Mouse (Mus musculus): ENCODE measurements around the gene Elmod3.

Gene Elmod3

GRCm38 (mm10) chr6:72597956-72598753 is at the start of gene Elmod3, which contains the start of gene Retsat:
Elmod3 (minus strand) TSS chr6:72598413.
Retsat (plus strand) TSS chr6:72598475.
- DNase-seq: peak; percentile 84 to 90

- peak; percentile 40 to 54 for DNase-seq
Measured at GRCm38 (mm10) chr6:72647383-72647820, 49.2 kb upstream of the Elmod3 start.

- DNase-seq: no peak
Measured at GRCm38 (mm10) chr6:72645364-72645763, 47.2 kb upstream of the Elmod3 start.

DNA sequence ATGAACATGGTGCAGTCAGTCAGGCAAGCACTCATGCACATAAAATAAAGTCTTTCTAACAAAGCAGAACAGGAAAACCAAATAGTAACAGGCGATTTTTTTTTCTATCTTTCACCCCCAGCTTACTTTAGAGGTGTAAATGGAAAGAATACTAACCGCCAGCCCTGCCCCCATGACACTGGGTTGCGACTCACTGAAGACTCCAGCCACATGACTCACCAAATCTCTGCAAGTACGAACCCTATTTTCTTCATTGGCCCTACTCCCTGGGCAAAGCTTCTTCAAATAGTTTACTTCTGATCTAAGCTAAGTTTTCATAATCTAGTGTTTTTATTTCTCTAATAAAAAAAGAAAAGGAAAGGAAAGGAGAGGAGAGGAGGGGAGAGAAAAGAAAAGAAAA is 46.4 kb upstream of the Elmod3 start:
- DNase-seq: no peak

DNA sequence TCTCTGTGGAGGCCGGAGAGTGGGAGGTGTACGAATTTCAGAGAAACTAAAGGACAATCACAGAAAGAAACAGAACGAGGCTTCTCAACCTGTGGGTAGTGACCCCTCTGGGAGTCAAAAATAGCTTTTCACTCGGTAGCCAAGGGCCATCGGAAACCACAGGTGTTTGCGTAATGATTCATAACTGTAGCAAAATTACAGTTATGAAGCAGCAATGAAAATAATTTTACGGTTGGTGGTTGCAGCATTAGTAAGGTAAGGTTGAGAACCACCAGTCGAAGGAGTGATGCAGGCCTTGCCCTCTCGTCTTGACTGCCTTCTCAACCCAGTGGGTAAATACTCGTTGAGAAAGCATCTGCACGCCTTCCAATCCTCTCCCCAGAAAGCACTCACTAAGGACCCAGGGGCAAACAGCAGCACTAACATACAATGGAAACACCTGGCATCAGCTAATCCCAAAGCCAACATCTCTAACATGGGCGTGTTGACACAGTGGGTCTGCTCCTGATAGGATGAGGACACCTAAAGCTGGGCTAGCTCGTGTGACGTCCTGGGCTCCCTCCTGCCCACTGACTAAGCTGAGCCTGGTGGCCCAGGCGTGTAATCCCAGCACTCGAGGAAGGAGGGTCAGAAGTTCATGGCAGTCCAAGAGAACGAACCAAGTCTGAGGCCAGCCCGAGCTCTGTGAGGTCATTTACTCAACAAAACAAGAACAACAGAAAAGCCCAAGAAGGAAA is 43.2 kb upstream of the Elmod3 start:
- no peak for DNase-seq

DNA sequence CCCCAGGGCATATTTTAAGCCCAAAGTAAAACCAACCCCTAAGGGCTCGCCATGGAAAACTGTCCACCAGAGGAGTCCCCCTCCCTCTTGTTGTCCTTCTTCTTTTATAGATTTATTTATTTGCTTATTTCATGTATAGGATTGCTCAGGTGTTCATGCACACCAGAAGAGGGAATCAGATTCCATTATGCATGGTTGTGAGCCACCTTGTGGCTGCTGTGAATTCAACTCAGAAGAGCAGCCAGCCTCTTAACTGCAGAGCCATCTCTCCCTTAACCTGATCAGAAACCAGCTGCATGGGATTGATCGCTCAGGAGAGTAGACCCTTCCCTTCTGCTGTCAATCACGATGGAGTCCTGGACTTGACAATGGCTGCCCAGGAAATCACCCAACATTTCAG is 38.7 kb upstream of the Elmod3 start:
- no peak for DNase-seq

- DNase-seq: peak in 1 of 2 experiments; percentile 31
Measured at GRCm38 (mm10) chr6:72635760-72636431, 37.7 kb upstream of the Elmod3 start.

DNA sequence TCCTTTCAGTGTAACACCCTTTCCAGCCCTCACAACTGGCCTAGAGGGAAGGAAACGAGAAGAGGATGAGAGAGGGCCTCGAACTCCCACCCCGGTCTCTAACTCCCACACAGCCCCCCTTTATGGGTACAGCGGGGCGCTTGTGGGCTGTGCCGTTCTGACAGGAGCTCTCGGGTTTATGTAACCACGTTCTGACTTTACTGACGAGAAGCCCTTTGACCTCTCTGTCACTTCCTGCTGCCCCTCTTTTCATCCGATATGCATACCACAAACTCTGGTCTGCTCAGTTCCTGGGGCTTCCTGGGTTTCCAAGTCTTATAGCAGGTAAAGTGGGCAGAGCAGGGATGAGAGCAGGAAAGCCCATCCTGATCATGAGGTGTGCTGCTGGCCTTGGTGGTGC is 36.1 kb upstream of the Elmod3 start:
- DNase-seq: no peak

DNA sequence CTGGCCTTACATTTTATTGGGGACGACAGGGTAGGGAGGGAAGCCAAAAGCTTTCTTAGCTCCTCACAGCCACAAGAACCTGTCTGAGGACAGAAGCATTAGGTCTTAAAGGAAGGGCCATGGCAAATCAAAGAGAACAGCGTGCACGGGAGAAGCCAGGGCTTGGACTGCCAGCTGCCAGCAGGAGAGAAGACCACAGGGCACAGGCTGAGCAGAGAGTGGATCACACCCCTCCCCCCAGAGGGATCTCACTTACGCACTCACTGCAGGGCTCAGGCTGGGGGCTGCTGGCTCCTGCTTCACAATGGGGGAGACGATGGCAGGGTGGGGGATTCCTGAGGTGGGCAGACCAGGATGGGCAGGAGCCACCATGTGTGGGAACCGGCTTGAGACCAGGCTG is 33.5 kb upstream of the Elmod3 start:
- DNase-seq: no peak

- no peak for DNase-seq
Measured at GRCm38 (mm10) chr6:72630961-72631360, 32.7 kb upstream of the Elmod3 start.

DNA sequence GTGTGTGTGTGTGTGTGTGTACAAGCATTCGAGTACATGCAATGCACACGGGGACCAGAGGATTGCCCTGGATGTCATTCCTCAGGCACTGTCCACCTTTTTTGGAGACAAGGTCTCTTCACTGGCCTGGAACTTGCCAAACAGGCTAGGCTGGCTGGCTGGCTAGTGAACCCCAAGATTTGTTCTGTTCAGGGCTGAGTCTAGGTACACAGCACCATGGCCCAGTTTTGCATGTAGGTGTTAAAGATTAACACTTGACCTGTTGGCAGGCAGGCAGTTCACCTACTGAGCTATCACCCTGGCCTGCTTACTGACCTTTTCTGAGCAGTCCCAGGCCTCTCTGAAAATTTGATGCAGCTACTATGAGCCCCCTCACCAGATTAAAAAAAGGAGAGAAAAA is 32.2 kb upstream of the Elmod3 start:
- DNase-seq: no peak

- DNase-seq: no peak
Measured at GRCm38 (mm10) chr6:72627276-72627675, 29.1 kb upstream of the Elmod3 start.

DNA sequence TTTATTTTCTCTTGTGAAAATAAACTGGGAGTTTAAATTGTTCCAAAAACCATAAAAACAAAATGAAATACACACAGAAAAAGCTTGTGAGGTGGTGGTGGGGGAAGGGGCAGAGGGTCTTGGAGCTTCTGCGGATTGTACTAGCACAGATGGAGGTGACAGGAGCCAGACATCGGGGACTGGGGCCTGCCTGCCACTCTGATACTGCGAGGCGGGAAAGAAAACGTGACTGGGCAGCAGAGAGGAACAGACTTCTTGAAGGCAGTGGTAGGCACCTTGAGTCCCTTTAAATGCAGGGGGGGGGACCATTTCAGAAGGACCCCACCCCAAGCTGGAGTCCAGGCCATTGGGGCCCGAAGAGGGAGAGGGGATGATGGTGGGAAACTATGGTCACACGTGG is 28.2 kb upstream of the Elmod3 start:
- no peak for DNase-seq

- DNase-seq: no peak
Measured at GRCm38 (mm10) chr6:72623661-72624402, 25.6 kb upstream of the Elmod3 start.

GRCm38 (mm10) chr6:72622917-72623316 is 24.7 kb upstream of the Elmod3 start:
- DNase-seq: no peak

DNA sequence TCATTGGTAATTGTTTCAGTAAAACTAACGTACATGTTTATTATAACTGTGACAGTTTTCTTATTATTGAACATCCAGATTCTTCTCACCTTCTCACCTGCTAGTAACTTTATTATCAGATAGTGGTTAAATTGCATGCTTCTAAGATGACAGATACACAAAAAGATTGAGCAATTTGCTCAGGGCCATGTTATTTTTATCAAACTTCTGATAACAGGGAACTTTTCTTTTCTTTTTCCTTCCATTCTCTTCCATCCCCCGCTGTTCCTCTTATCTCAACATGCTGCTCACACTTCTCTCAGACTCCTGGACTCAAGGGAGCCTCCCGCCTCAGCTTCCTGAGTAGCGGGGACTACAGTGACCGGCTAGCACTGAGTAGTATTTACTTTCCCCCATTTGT is 22.7 kb upstream of the Elmod3 start:
- no peak for DNase-seq

GRCm38 (mm10) chr6:72619734-72620532 is 21.7 kb upstream of the Elmod3 start:
- DNase-seq: no peak

DNA sequence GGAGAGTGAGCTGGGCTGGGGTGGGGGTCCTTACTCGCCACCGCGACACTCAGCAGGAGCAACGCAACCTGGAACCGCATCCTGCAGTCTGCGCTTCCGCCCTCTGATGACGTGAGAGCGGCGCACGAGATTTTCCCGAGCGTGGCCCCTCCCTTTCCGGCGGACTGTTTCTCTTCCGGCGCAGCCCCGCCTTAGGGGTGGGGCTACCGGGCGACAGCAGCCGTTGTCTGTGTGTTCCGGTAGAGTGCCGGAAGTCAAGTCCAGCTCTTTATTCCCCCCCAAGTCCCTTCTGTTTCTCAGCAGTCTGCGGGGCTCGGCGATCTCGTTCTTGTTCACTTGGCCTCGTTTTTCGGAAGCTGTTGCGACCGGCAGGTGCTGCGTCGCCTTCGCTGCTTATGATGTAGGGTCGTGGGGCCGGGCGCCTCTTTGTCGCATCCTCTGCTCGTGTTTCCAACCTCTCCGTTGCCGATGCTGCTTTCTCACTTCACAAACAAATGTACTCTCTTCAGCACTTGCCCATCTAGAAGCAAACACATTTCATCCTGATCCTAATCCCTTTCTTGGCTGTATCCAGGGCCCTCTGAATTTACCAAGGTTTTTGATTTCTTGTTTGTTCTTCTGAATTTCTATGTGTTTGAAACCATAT is 18.6 kb upstream of the Elmod3 start, which contains the start of gene Tgoln1:
TSS of gene Tgoln1 (minus strand) at position 358 of the 646 bp plus-strand sequence.
- DNase-seq: peak; percentile 96

- DNase-seq: peak in 1 of 2 experiments; percentile 39
Measured at GRCm38 (mm10) chr6:72615561-72616375, 17.6 kb upstream of the Elmod3 start.

- DNase-seq: no peak
Measured at GRCm38 (mm10) chr6:72615151-72615550, 16.9 kb upstream of the Elmod3 start.

Measured in cerebellum, adult 18-20 months (tissue).